Mouse (Mus musculus): ENCODE results near the gene Atp6v0d1. TPM values are rescaled to one million over a fixed set of nuclear protein-coding genes. Genes with fewer than 3 reads are reported as not detected.

Gene Atp6v0d1
- polyA plus RNA-seq, 1 experiment from 2014 or later, result 99.2 TPM

GRCm38 (mm10) chr8:105594451-105595242 is 28.8 kb upstream of the Atp6v0d1 start:
- Histone ChIP-seq H3K4me3 (ENCODE audit: low read depth, low read length) (no peak overlapping the region), H3K4me2 (ENCODE audit: low read depth, low read length, severe bottlenecking) (no peak overlapping the region), H3K27me3 (ENCODE audit: control insufficient read depth, insufficient read depth, low read length) (no peaks in the 10 kb centered on the region), H3K27ac (ENCODE audit: low read depth, low read length) (no peak overlapping the region), H3K36me3 (ENCODE audit: control insufficient read depth, insufficient read depth, low read length) (no peaks in the 10 kb centered on the region), H3K9me3 (ENCODE audit: control insufficient read depth, low read length) (no peaks in the 10 kb centered on the region), H3K9ac (ENCODE audit: low read length) (no peak overlapping the region), H3K4me1 (replicated peaks; ENCODE audit: control insufficient read depth, insufficient read depth, low read length) (no peaks in the 10 kb centered on the region)
- DNase-seq (ENCODE audit: low spot score) (no peak), ATAC-seq (replicated peaks; ENCODE audit: low FRiP score) (no peak)
- WGBS, result 80% methylated on average over 18 of the region's 18 CpGs

DNA sequence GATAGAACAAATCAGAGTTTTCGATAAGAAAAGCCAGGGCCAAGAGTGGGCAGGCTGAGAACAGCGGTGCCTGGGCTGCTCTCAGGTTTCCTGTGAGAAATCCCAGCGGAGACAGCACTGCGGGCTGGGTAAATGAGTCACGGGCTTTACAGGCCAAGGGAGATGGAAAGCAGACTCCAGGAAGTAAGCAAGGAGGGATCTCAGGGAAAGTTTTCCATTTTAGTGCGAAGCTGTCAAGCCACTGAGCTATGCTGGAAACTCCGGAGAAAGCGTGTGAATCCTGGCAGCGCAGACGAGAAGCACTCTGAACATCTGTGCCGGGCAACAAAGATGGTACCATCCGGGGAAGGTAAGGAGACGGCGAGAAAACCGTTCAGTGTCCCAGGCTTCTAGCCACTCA is 28.0 kb upstream of the Atp6v0d1 start:
- Histone ChIP-seq H3K9ac (ENCODE audit: low read length) (no peak overlapping the region), H3K4me3 (ENCODE audit: low read depth, low read length) (no peak overlapping the region), H3K4me1 (replicated peaks; ENCODE audit: control insufficient read depth, insufficient read depth, low read length) (no peaks in the 10 kb centered on the region), H3K36me3 (ENCODE audit: control insufficient read depth, insufficient read depth, low read length) (no peaks in the 10 kb centered on the region), H3K4me2 (ENCODE audit: low read depth, low read length, severe bottlenecking) (no peak overlapping the region), H3K27me3 (ENCODE audit: control insufficient read depth, insufficient read depth, low read length) (no peaks in the 10 kb centered on the region), H3K27ac (ENCODE audit: low read depth, low read length) (no peak overlapping the region), H3K9me3 (ENCODE audit: control insufficient read depth, low read length) (no peaks in the 10 kb centered on the region)
- DNase-seq (ENCODE audit: low spot score) (no peak), ATAC-seq (replicated peaks; ENCODE audit: low FRiP score) (no peak)
- 33% methylated on average over 15 of the region's 15 CpGs for WGBS

- DNase-seq (ENCODE audit: low spot score) (no peak), ATAC-seq (replicated peaks; ENCODE audit: low FRiP score) (no peak)
- H3K27ac ChIP-seq (ENCODE audit: low read depth, low read length), result no peak overlapping the region
- H3K36me3 ChIP-seq (ENCODE audit: control insufficient read depth, insufficient read depth, low read length), result no peaks in the 10 kb centered on the region
- 89% methylated on average over 2 of the region's 2 CpGs for WGBS
- H3K9ac ChIP-seq (ENCODE audit: low read length), result no peak overlapping the region
- H3K4me3 ChIP-seq (ENCODE audit: low read depth, low read length), result no peak overlapping the region
- H3K9me3 ChIP-seq (ENCODE audit: control insufficient read depth, low read length), result no peaks in the 10 kb centered on the region
- H3K4me2 ChIP-seq (ENCODE audit: low read depth, low read length, severe bottlenecking), result no peak overlapping the region
- H3K27me3 ChIP-seq (ENCODE audit: control insufficient read depth, insufficient read depth, low read length), result no peaks in the 10 kb centered on the region
- H3K4me1 ChIP-seq (replicated peaks; ENCODE audit: control insufficient read depth, insufficient read depth, low read length), result no peaks in the 10 kb centered on the region
These were observed 26.6 kb upstream of the Atp6v0d1 start for GRCm38 (mm10) chr8:105592431-105592830.

DNA sequence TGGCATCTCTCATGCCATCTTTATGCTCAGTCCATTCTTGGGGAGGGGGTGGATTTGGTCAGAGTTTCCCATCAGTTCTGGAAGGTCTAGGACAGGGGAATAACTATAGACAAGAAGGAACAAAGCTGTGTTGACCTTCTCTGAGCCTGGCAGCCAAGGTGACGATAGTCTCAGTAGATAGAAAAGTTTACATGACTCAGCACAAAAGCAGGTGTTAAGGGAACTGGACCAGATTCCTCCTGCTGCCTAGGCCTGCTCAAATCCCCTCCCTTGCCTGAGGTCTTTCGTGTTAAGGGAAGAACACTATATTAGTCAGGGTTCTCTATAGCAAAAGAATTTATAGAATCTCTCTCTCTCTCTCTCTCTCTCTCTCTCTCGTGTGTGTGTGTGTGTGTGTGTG is 13.9 kb upstream of the Atp6v0d1 start:
- no peaks in the 10 kb centered on the region for H3K27me3 ChIP-seq (ENCODE audit: control insufficient read depth, insufficient read depth, low read length)
- H3K4me2 ChIP-seq (ENCODE audit: low read depth, low read length, severe bottlenecking), result no peak overlapping the region
- H3K4me1 ChIP-seq (replicated peaks; ENCODE audit: control insufficient read depth, insufficient read depth, low read length), result no peaks in the 10 kb centered on the region
- DNase-seq (ENCODE audit: low spot score), result no peak
- 67% methylated on average over 3 of the region's 3 CpGs for WGBS
- no peak for ATAC-seq (replicated peaks; ENCODE audit: low FRiP score)
- no peak overlapping the region for H3K9ac ChIP-seq (ENCODE audit: low read length)
- H3K27ac ChIP-seq (ENCODE audit: low read depth, low read length), result no peak overlapping the region
- no peaks in the 10 kb centered on the region for H3K36me3 ChIP-seq (ENCODE audit: control insufficient read depth, insufficient read depth, low read length)
- no peak overlapping the region for H3K4me3 ChIP-seq (ENCODE audit: low read depth, low read length)
- H3K9me3 ChIP-seq (ENCODE audit: control insufficient read depth, low read length), result no peaks in the 10 kb centered on the region

GRCm38 (mm10) chr8:105575538-105575937 is 9.7 kb upstream of the Atp6v0d1 start:
- Histone ChIP-seq H3K27ac (ENCODE audit: low read depth, low read length) (no peak overlapping the region), H3K9me3 (ENCODE audit: control insufficient read depth, low read length) (no peaks in the 10 kb centered on the region), H3K4me3 (ENCODE audit: low read depth, low read length) (no peak overlapping the region), H3K4me2 (ENCODE audit: low read depth, low read length, severe bottlenecking) (no peak overlapping the region), H3K27me3 (ENCODE audit: control insufficient read depth, insufficient read depth, low read length) (no peaks in the 10 kb centered on the region), H3K9ac (ENCODE audit: low read length) (no peak overlapping the region), H3K36me3 (ENCODE audit: control insufficient read depth, insufficient read depth, low read length) (no peaks in the 10 kb centered on the region), H3K4me1 (replicated peaks; ENCODE audit: control insufficient read depth, insufficient read depth, low read length) (no peaks in the 10 kb centered on the region)
- no peak for DNase-seq (ENCODE audit: low spot score)
- WGBS, result 77% methylated on average over 3 of the region's 3 CpGs
- ATAC-seq (replicated peaks; ENCODE audit: low FRiP score), result no peak

- Histone ChIP-seq H3K9ac (ENCODE audit: low read length) (no peak overlapping the region), H3K27ac (ENCODE audit: low read depth, low read length) (no peak overlapping the region), H3K4me3 (ENCODE audit: low read depth, low read length) (no peak overlapping the region), H3K4me1 (replicated peaks; ENCODE audit: control insufficient read depth, insufficient read depth, low read length) (no peaks in the 10 kb centered on the region), H3K9me3 (ENCODE audit: control insufficient read depth, low read length) (no peaks in the 10 kb centered on the region), H3K4me2 (ENCODE audit: low read depth, low read length, severe bottlenecking) (no peak overlapping the region), H3K27me3 (ENCODE audit: control insufficient read depth, insufficient read depth, low read length) (no peaks in the 10 kb centered on the region), H3K36me3 (ENCODE audit: control insufficient read depth, insufficient read depth, low read length) (no peaks in the 10 kb centered on the region)
- DNase-seq (ENCODE audit: low spot score), result no peak
- no peak for ATAC-seq (replicated peaks; ENCODE audit: low FRiP score)
- 45% methylated on average over 5 of the region's 6 CpGs for WGBS
These were observed 8.9 kb upstream of the Atp6v0d1 start for GRCm38 (mm10) chr8:105574741-105575140.

DNA sequence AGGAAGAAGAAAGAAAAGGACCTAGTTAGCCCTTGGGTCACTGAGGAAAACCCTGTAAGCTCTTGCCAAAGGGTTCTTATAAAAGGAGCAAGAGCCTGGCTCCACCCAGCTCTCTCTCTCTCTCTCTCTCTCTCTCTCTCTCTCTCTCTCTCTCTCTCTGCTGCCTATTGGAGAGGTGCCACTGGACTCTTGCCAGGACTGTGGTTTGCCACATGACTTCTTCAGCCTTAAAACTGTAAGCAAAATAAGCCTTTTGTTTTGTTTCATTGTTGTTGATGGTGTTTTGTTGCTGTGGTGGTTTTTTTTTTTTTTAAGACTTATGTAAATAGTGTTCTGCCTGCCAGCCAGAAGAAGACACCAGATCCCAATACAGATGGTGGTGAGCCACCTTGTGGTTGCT is 7.6 kb upstream of the Atp6v0d1 start:
- no peaks in the 10 kb centered on the region for H3K4me1 ChIP-seq (replicated peaks; ENCODE audit: control insufficient read depth, insufficient read depth, low read length)
- no peak overlapping the region for H3K4me2 ChIP-seq (ENCODE audit: low read depth, low read length, severe bottlenecking)
- no peak overlapping the region for H3K4me3 ChIP-seq (ENCODE audit: low read depth, low read length)
- no peak overlapping the region for H3K27ac ChIP-seq (ENCODE audit: low read depth, low read length)
- no peaks in the 10 kb centered on the region for H3K27me3 ChIP-seq (ENCODE audit: control insufficient read depth, insufficient read depth, low read length)
- ATAC-seq (replicated peaks; ENCODE audit: low FRiP score), result no peak
- H3K9ac ChIP-seq (ENCODE audit: low read length), result no peak overlapping the region
- no peaks in the 10 kb centered on the region for H3K36me3 ChIP-seq (ENCODE audit: control insufficient read depth, insufficient read depth, low read length)
- DNase-seq (ENCODE audit: low spot score), result no peak
- H3K9me3 ChIP-seq (ENCODE audit: control insufficient read depth, low read length), result no peaks in the 10 kb centered on the region

- Histone ChIP-seq H3K4me1 (replicated peaks; ENCODE audit: control insufficient read depth, insufficient read depth, low read length) (no peaks in the 10 kb centered on the region; the same call in 1 of the 2 replicates), H3K36me3 (ENCODE audit: control insufficient read depth, insufficient read depth, low read length) (no peaks in the 10 kb centered on the region), H3K4me3 (ENCODE audit: low read depth, low read length) (no peak overlapping the region), H3K4me2 (ENCODE audit: low read depth, low read length, severe bottlenecking) (no peak overlapping the region), H3K9ac (ENCODE audit: low read length) (no peak overlapping the region), H3K27me3 (ENCODE audit: control insufficient read depth, insufficient read depth, low read length) (no peaks in the 10 kb centered on the region), H3K27ac (ENCODE audit: low read depth, low read length) (no peak overlapping the region), H3K9me3 (ENCODE audit: control insufficient read depth, low read length) (no peaks in the 10 kb centered on the region)
- DNase-seq (ENCODE audit: low spot score), result no peak
- WGBS, result 92% methylated on average over 9 of the region's 9 CpGs
- ATAC-seq (replicated peaks; ENCODE audit: low FRiP score), result no peak
These were observed 6.0 kb upstream of the Atp6v0d1 start for GRCm38 (mm10) chr8:105571810-105572209.
